Mouse (Mus musculus): ENCODE data around the gene Nmnat1.
"Not testable (repeated sequence)": the region's sequence is repeated elsewhere in the genome, so short reads cannot be mapped to it uniquely, and the experiment has no call there.

Nmnat1 gene

GRCm38 (mm10) chr4:149489415-149490240, 4.6 kb upstream of the Nmnat1 start:
- no peak for ATAC-seq (ENCODE audit: low TSS enrichment)

GRCm38 (mm10) chr4:149487729-149488128, 2.7 kb upstream of the Nmnat1 start:
- no peak for ATAC-seq (ENCODE audit: low TSS enrichment)

- ATAC-seq (ENCODE audit: low TSS enrichment), result no peak
These were observed 814 bp upstream of the Nmnat1 start for GRCm38 (mm10) chr4:149485825-149486206.

GRCm38 (mm10) chr4:149484566-149484965, 436 bp downstream of the Nmnat1 start:
- no peak for ATAC-seq (ENCODE audit: low TSS enrichment)

- ATAC-seq (ENCODE audit: low TSS enrichment), result no peak
These were observed 7.9 kb downstream of the Nmnat1 start, which contains the start of gene Tmem274 for GRCm38 (mm10) chr4:149477078-149477477. TSS of gene Tmem274 (plus strand) at chr4:149477378.

- ATAC-seq (ENCODE audit: low TSS enrichment), result no peak
These were observed 9.9 kb downstream of the Nmnat1 start for GRCm38 (mm10) chr4:149475096-149475495.

GRCm38 (mm10) chr4:149469557-149469956, 15.4 kb downstream of the Nmnat1 start:
- no peak for ATAC-seq (ENCODE audit: low TSS enrichment)

GRCm38 (mm10) chr4:149463435-149463950, 21.5 kb downstream of the Nmnat1 start:
- no peak for ATAC-seq (ENCODE audit: low TSS enrichment)

GRCm38 (mm10) chr4:149462305-149462971, 22.6 kb downstream of the Nmnat1 start:
- ATAC-seq (ENCODE audit: low TSS enrichment), result no peak

- no peak for ATAC-seq (ENCODE audit: low TSS enrichment)
These were observed 23.3 kb downstream of the Nmnat1 start for GRCm38 (mm10) chr4:149461579-149462304.

GRCm38 (mm10) chr4:149460475-149460874, 24.5 kb downstream of the Nmnat1 start:
- not testable (repeated sequence) for ATAC-seq (ENCODE audit: low TSS enrichment)

- ATAC-seq (ENCODE audit: low TSS enrichment), result no peak
These were observed 25.6 kb downstream of the Nmnat1 start for GRCm38 (mm10) chr4:149459425-149459824.

GRCm38 (mm10) chr4:149458526-149458925, 26.5 kb downstream of the Nmnat1 start:
- ATAC-seq (ENCODE audit: low TSS enrichment), result no peak

GRCm38 (mm10) chr4:149457831-149458430, 27.1 kb downstream of the Nmnat1 start:
- ATAC-seq (ENCODE audit: low TSS enrichment), result no peak

GRCm38 (mm10) chr4:149457163-149457562, 27.8 kb downstream of the Nmnat1 start:
- peak; percentile 41; the same call in 1 of the 2 replicates for ATAC-seq (ENCODE audit: low TSS enrichment)

GRCm38 (mm10) chr4:149454879-149455278, 30.1 kb downstream of the Nmnat1 start, which contains the start of gene Rbp7:
TSS of gene Rbp7 (minus strand) at chr4:149454978.
- ATAC-seq (ENCODE audit: low TSS enrichment), result no peak

- no peak for ATAC-seq (ENCODE audit: low TSS enrichment)
These were observed 30.7 kb downstream of the Nmnat1 start for GRCm38 (mm10) chr4:149454263-149454662.

GRCm38 (mm10) chr4:149453656-149454055, 31.3 kb downstream of the Nmnat1 start:
- ATAC-seq (ENCODE audit: low TSS enrichment), result no peak

GRCm38 (mm10) chr4:149450636-149451035, 34.4 kb downstream of the Nmnat1 start:
- ATAC-seq (ENCODE audit: low TSS enrichment), result no peak

- ATAC-seq (ENCODE audit: low TSS enrichment), result no peak
These were observed 38.7 kb downstream of the Nmnat1 start for GRCm38 (mm10) chr4:149446309-149446708.

- no peak for ATAC-seq (ENCODE audit: low TSS enrichment)
These were observed 39.1 kb downstream of the Nmnat1 start for GRCm38 (mm10) chr4:149445868-149446267.
